In genomic region chr4:91399510-91400196, GRCm38 (mm10) we compare ENCODE assay signal across 9 mouse cellular contexts. TPM values are rescaled to one million over a fixed set of nuclear protein-coding genes. Genes with fewer than 3 reads are reported as not detected.
DNase-seq lines count a peak whose midpoint lies in the region; ATAC-seq and TF ChIP-seq lines count a peak whose summit lies in the region.
"Had no signal": no experiment of that assay in that cellular context is flagged by ENCODE, and none has a peak within 500 bp of the region (broad histone marks: within the 10 kb centered on the region; RNA-seq: fewer than 3 reads in every experiment).

No protein-coding gene starts in this region.

- peaks cover 41% of the 10 kb centered on the region for H3K27me3 ChIP-seq in limb, embryonic 13.5 days
- no peaks in the 10 kb centered on the region for H3K27me3 ChIP-seq in thymus, adult 2 months (ENCODE audit: control insufficient read depth, insufficient read depth, low read length)

- TF ChIP-seq POLR2A in thymus, adult 2 months (IDR thresholded peaks at IDR 0.05; ENCODE audit: control insufficient read depth, extremely low read depth, insufficient read depth, low read length, poor library complexity), result no peak

- H3K27ac ChIP-seq in limb, embryonic 13.5 days, result no peak overlapping the region
- H3K27ac ChIP-seq in thymus, adult 2 months (ENCODE audit: control insufficient read depth, insufficient read depth, low read length), result no peak overlapping the region
- H3K27ac ChIP-seq: macrophage had no signal

- under 1% methylated on average over 17 of the region's 17 CpGs for WGBS in limb, embryonic 13.5 days
- WGBS in thymus, adult 2 months, result 10% methylated on average over 17 of the region's 17 CpGs

- no peaks in the 10 kb centered on the region for H3K9me3 ChIP-seq in limb, embryonic 13.5 days

- peak; percentile 23 to 34 for DNase-seq in cerebellum, postnatal 14 days
- peak; percentile 7 to 12 for DNase-seq in right cerebral cortex, adult 2 months (ENCODE audit: low spot score in 2 of 2)
- DNase-seq in right cerebral cortex, postnatal 36 days (ENCODE audit: low spot score in 2 of 2), result no peak
- DNase-seq in urinary bladder, adult 18-20 months (ENCODE audit: low spot score in 2 of 2), result no peak
- DNase-seq in thymus, adult 2 months, result no peak
- no peak for DNase-seq in B cell, adult 2 months

- H3K4me1 ChIP-seq in limb, embryonic 13.5 days, result peaks cover 9% of the 10 kb centered on the region
- no peaks in the 10 kb centered on the region for H3K4me1 ChIP-seq in thymus, adult 2 months (replicated peaks; ENCODE audit: control insufficient read depth, insufficient read depth, low read length)

- ATAC-seq in cerebellum, adult (ENCODE audit: insufficient number of reproducible peaks, low FRiP score, low TSS enrichment), result no peak
- ATAC-seq in limb, embryonic 13.5 days (ENCODE audit: low FRiP score, low read depth), result no peak

- H3K36me3 ChIP-seq in limb, embryonic 13.5 days, result no peaks in the 10 kb centered on the region
- H3K36me3 ChIP-seq in thymus, adult 2 months (ENCODE audit: control insufficient read depth, insufficient read depth, low read length), result no peaks in the 10 kb centered on the region

- H3K9ac ChIP-seq in limb, embryonic 13.5 days, result no peak overlapping the region

- H3K4me3 ChIP-seq in limb, embryonic 13.5 days, result peak overlapping the region; percentile 35
- no peak overlapping the region for H3K4me3 ChIP-seq in thymus, adult 2 months (ENCODE audit: control insufficient read depth, insufficient read depth, low read length)

- TF ChIP-seq CTCF in thymus, adult 2 months (IDR thresholded peaks at IDR 0.05; ENCODE audit: borderline replicate concordance, control insufficient read depth, extremely low read depth, insufficient read depth, low read length, poor library complexity), result no peak

- H3K4me2 ChIP-seq in limb, embryonic 13.5 days (replicated peaks), result peak overlapping the region; percentile 64

RNA-seq across cellular contexts. Expression of gene Elavl2, which starts 0.9 kb away (rescaled TPM):
- polyA plus RNA-seq in limb, embryonic 13.5 days (2015; fragmentation: Nextera tagmentation; extraction: Ambion mirVana), result 3.4 and 3.9 TPM in 2 replicates
- polyA plus RNA-seq in thymus, adult 2 months (2012; rRNA removed), result 0.04 TPM in 1 of 2 replicates, not detected in the other
- polyA plus RNA-seq: macrophage had no signal

Comparison
In these comparisons a context has a peak if more than half of its experiments do, and no peak if none do; other contexts are left out.
1. DNase-seq: peak in cerebellum, postnatal 14 days (2 of 2) and right cerebral cortex, adult 2 months (2 of 2); none in right cerebral cortex, postnatal 36 days (0 of 2), urinary bladder, adult 18-20 months (0 of 2), thymus, adult 2 months (single experiment) and B cell, adult 2 months (0 of 2).